Mouse (Mus musculus) gastrocnemius, postnatal 14 days (tissue): ENCODE measurements at regions not wholly inside any gene's neighbourhood (a gene's known extent, or its start where the extent isn't known, plus 50 kb on each side); places are given as distances from the start of the nearest gene placed in this dataset.

Source experiments
- DNase-seq: peaks from one replicate; pipeline ENCODE4 v3.0.0; 2021; ENCODE audit warnings: mixed read lengths
- intact Hi-C: fragments of 180-260 bp; cut with DNase I; formaldehyde crosslinking; loops from one replicate; pipeline ENCODE4 v1.15.1; 2025; ENCODE audit warnings: low total_unique reads

- intact Hi-C loops: loop anchor here (2.0 kb wide), 1 partner anchor 70 kb away; no protein-coding TSS in a partner anchor
- DNase-seq: no peak
Measured at GRCm38 (mm10) chr2:180854349-180855004, 66.3 kb downstream of the Ythdf1 start.

GRCm38 (mm10) chr2:180847497-180847896 lies 70.8 kb upstream of the Bhlhe23 start:
- intact Hi-C loops: no loop called here
- DNase-seq: no peak

DNA sequence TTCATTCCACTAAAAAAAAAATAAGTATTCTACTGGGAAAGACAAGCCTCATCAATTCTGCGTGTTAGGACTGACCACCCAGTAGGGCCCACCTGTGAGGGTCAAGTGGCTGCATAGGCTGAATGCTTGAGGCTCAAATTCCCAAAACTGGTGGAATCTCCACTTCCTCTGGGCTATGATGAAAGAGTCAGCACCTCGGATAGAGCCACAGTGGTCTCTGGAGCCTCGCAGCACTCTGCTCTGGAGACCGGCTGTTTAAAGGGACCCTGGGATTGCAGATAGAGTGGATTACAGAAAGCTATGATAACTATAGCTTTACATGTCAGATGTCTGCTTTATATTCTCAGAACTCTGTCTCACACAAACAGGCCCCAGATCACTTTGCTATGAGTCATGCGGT lies 68.3 kb upstream of the Bhlhe23 start:
- intact Hi-C loops: no loop called here
- no peak for DNase-seq

GRCm38 (mm10) chr2:180843669-180844068 lies 67.0 kb upstream of the Bhlhe23 start:
- intact Hi-C loops: no loop called here
- no peak for DNase-seq

DNA sequence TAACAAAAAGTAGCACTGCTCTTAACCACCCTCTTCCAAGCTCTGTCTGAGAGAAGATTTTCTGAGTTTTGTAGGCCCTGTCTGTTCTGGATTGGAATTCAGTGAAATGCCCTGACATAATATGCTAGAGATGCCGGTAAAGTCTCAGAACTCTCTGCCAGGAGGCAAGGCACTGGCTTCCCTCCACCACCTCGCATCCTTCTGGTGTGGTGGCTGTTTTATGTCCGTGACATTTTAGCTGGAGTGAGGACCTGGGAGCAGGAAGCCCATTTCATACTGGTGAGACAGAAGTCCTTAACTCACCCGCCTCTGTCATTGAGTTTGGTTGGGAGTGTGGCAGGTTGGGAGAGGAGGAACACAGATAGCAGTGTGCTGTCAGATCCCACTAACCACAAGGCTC lies 62.4 kb upstream of the Bhlhe23 start:
- no peak for DNase-seq
- intact Hi-C loops: no loop called here

DNA sequence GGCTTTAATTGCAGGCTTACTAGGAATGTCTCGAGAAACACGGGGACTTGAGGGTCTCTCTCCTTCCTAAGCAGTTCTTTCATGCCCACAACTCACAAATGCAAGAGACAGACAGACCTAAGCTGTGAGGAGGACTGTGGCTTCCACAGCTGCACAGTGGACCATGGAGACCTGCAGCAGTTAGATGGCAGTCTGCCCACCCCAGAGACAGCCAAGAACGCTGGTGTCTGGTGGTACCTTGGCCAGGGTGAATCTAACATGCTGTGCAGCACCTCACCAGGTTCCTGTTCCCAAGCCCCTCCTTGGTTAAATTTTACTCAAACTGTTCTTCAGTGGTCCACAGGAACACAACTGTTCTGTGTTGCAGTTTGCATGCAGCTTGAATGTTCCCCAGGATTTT lies 61.3 kb upstream of the Bhlhe23 start:
- intact Hi-C loops: no loop called here
- DNase-seq: no peak

DNA sequence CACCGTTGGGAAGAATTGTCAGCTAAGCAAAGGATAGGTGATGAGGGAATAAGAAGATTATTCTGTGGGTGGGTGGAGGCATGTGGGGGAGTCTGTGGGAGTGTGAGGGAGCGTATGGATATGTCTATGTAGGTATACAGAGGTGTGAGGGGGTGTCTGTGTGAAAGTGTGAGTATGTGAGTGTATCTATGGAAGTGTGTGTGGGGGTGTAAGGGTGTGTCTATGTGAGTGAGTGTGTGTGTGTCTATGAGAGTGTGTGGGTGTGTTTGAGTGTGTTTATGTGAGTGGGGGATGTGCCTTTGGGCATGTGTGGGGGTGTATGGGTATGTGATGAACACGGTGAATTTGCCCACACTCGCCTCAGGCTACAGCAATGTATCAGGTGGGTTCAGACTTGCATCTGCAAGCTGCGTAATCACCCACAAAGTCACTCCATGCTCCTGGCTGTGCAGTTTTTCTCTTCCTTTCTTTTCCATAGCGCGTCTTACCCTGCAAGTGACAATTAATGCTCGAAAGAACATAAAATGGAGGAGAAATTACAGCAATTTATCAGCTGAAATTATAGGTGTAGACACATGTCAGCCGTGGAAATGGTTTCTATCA lies 60.7 kb upstream of the Bhlhe23 start:
- intact Hi-C loops: no loop called here

GRCm38 (mm10) chr2:180835936-180836602 lies 59.4 kb upstream of the Bhlhe23 start:
- intact Hi-C loops: no loop called here
- DNase-seq: no peak

More for the DNA sequence above, 60.7 kb upstream of the Bhlhe23 start:
- DNase-seq: no peak

DNA sequence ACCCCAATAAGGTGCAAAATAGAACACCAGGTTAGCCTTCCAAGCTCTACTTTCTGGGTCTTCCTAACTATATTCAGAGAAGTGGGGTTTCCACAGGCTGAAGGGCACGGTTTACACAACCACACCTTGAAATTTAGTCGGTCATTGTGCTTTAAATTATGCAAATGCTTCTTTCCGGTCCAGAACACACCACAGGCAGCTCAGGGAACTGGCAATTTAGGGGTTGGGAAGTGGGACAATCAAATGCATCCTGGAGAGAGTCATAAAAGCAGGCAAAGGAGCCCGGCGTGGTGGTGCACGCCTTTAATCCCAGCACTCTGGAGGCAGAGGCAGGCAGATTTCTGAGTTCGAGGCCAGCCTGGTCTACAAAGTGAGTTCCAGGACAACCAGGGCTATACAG lies 56.0 kb upstream of the Bhlhe23 start:
- intact Hi-C loops: no loop called here
- DNase-seq: no peak

GRCm38 (mm10) chr2:180830607-180831006 lies 53.9 kb upstream of the Bhlhe23 start:
- DNase-seq: no peak
- intact Hi-C loops: no loop called here

- intact Hi-C loops: no loop called here
- no peak for DNase-seq
Measured at GRCm38 (mm10) chr2:180828086-180828485, 51.4 kb upstream of the Bhlhe23 start.

DNA sequence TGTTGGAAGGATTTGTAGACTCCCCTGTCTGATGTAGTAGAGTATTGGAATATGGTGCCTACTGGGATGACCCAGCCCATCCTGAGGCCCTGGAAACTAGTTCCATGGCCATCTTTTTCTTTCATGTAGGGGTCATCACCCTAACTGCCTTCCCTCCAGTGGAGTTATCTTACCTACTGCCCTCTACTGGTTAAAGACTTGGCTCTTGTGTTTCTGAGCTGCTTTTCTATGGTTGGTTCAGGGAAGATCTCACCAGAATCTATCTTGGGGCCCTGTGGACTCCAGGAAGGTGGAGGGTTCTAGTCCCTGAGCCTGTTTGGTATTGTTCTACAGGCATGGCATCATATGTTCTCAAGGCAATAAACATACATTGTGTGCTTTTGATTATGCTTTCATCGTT lies 50.0 kb upstream of the Bhlhe23 start:
- intact Hi-C loops: no loop called here

More for the DNA sequence above, 50.0 kb upstream of the Bhlhe23 start:
- DNase-seq: no peak
